Mouse (Mus musculus) midbrain, postnatal 0 days (tissue): Measurements from ENCODE around the gene Pfkfb2. TPM values are rescaled to one million over a fixed set of nuclear protein-coding genes. Genes with fewer than 3 reads are reported as not detected.

ENCODE experiments used
- ATAC-seq: fragments of 200-750 bp; cut with Nextera tagmentation; 2 replicates; pipeline ENCODE4 v1.8.0; 2017; ENCODE audit warnings: moderate number of reproducible peaks, mild to moderate bottlenecking, moderate TSS enrichment, moderate library complexity; ENCODE audit not compliant: low FRiP score
- DNase-seq: peaks from one replicate; pipeline ENCODE4 v3.0.0-alpha.2; 2015; ENCODE audit warnings: low spot score
- H3K27ac ChIP-seq: fragments of 300-500 bp; sonication (generic); 2 replicates; pipeline ENCODE4 v1.5.1; 2014; ENCODE audit warnings: low read depth, mild to moderate bottlenecking, low read length, mixed read lengths
- H3K27me3 ChIP-seq: fragments of 300-500 bp; sonication (generic); 2 replicates; pipeline ENCODE4 v1.6.1; 2014; ENCODE audit warnings: low read length, control low read depth, mixed read lengths; ENCODE audit not compliant: insufficient read depth
- H3K36me3 ChIP-seq: fragments of 300-500 bp; sonication (generic); 2 replicates; pipeline ENCODE4 v1.6.1; 2014; ENCODE audit warnings: low read length, control low read depth, mixed read lengths; ENCODE audit not compliant: insufficient read depth
- H3K4me1 ChIP-seq: fragments of 300-500 bp; sonication (generic); 2 replicates; pipeline ENCODE4 v1.6.1; 2014; ENCODE audit warnings: mild to moderate bottlenecking, control low read depth, antibody characterized with exemption, low read length, mixed read lengths; ENCODE audit not compliant: insufficient read depth
- H3K4me2 ChIP-seq: fragments of 300-500 bp; sonication (generic); 2 replicates; pipeline ENCODE4 v1.6.1; 2014; ENCODE audit warnings: low read depth, mild to moderate bottlenecking, low read length, mixed read lengths; ENCODE audit not compliant: poor library complexity, severe bottlenecking
- H3K4me3 ChIP-seq: fragments of 300-500 bp; sonication (generic); 2 replicates; pipeline ENCODE4 v1.5.1; 2014; ENCODE audit warnings: low read depth, mild to moderate bottlenecking, low read length, moderate library complexity
- H3K9ac ChIP-seq: fragments of 300-500 bp; sonication (generic); replicated peaks from 2 replicates; pipeline ENCODE4 v1.6.1; 2014; ENCODE audit warnings: mild to moderate bottlenecking, low read length, moderate library complexity, mixed read lengths; ENCODE audit not compliant: poor library complexity, severe bottlenecking
- H3K9me3 ChIP-seq: fragments of 300-500 bp; sonication (generic); 2 replicates; pipeline ENCODE4 v1.6.1; 2016; ENCODE audit warnings: low read length, control low read depth
- CTCF ChIP-seq: IDR thresholded peaks from 2 replicates; pipeline ENCODE4 v1.5.1; 2016; ENCODE audit warnings: antibody characterized with exemption, mild to moderate bottlenecking
- WGBS: fragments of 180-500 bp; shearing (Covaris S2); extraction: QIAGEN DNeasy Blood & Tissue Kit; methylation state at CpG from one replicate; pipeline ENCODE4 v1.1.7; 2014; 5-methylcytosine and 5-hydroxymethylcytosine counted together
- polyA plus RNA-seq: library from polyadenylated mRNA; unstranded; fragments of >200 nt; fragmentation: Nextera tagmentation; extraction: Ambion mirVana; gene quantifications from 2 replicates; pipeline ENCODE4 v1.2.1, GENCODE M21; 2015
- total RNA-seq: library from RNA; depleted of rRNA; stranded (reverse); fragments of >200 nt; gene quantifications from 2 replicates; pipeline ENCODE4 v1.2.3, GENCODE M21; 2014

Pfkfb2 gene
- total and polyA plus RNA-seq, 2 experiments from 2014 or later = 17.2 to 26.6 TPM

DNA sequence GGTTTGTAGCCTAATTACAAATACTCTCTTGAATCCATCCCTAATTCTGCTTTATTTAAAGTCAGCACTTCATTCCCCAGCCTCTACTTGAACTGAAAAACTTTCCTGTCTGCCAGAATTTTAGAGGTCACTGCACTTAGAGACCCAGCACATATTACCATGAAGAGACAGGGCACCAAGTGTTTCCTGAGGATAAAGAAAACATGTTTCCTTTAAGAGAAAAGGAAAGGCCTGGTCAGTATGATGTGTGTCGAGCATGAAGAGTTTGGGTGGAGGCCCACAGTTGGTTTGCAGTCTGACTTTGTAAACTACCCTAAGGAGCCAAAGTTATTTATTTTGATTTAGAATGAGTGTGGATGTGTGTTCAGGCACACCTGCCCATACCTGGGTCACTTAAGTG lies 983 bp downstream of the Pfkfb2 start:
- ATAC-seq (no peak), DNase-seq (no peak)
- Histone ChIP-seq H3K4me3 (no peak overlapping the region), H3K9ac (no peak overlapping the region), H3K27ac (no peak overlapping the region), H3K4me2 (no peak overlapping the region), H3K9me3 (no peaks in the 10 kb centered on the region), H3K27me3 (no peaks in the 10 kb centered on the region), H3K4me1 (no peaks in the 10 kb centered on the region), H3K36me3 (no peaks in the 10 kb centered on the region)
- no peak for TF ChIP-seq CTCF
- WGBS = 80% methylated on average over 1 of the region's 1 CpGs

DNA sequence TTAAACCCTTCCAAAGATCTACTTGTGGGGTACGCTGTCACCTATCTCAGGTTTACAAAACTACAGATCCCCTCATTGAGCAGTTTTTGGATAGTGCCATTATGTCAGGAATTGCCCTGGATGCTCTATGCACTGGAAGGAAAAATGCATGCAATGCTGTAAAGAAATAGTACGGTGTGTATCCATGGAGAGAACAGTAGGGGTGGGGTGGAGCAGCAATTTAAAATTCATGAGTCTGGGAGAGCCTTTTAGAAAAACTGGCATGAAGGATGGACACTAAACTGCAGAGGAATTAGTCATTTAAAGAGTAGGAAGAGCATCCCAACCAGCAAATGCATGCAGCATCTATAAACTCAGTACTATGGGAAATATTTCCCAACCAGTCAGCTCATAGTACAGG lies 2.7 kb downstream of the Pfkfb2 start:
- H3K4me3 ChIP-seq = no peak overlapping the region
- H3K27ac ChIP-seq = no peak overlapping the region
- WGBS = 64% methylated on average over 2 of the region's 2 CpGs
- ATAC-seq (no peak), DNase-seq (no peak)
- no peaks in the 10 kb centered on the region for H3K36me3 ChIP-seq
- H3K4me1 ChIP-seq = no peaks in the 10 kb centered on the region
- TF ChIP-seq CTCF = no peak
- H3K4me2 ChIP-seq = no peak overlapping the region
- H3K9ac ChIP-seq = no peak overlapping the region
- no peaks in the 10 kb centered on the region for H3K27me3 ChIP-seq
- H3K9me3 ChIP-seq = no peaks in the 10 kb centered on the region

DNA sequence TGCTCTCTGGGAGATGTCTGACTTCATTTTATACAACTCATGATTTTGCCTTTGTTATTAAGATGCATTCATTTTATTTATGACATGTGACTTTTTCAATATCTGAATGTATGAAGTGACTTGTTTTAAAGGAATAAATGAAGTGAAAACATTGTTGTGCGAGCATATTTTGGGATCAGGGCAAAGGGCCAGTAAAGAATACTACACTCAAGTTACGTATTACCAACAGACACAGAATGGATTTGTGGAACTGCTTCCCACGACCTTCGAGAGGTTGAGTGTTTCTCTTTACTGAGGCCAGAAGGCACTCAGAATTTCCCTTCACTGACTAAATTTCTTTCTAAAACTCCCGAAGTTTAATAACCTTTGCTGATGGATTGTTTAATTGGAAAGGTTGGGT lies 4.8 kb downstream of the Pfkfb2 start:
- Histone ChIP-seq H3K9me3 (no peaks in the 10 kb centered on the region), H3K27ac (no peak overlapping the region), H3K36me3 (no peaks in the 10 kb centered on the region), H3K27me3 (no peaks in the 10 kb centered on the region), H3K4me2 (no peak overlapping the region), H3K4me1 (no peaks in the 10 kb centered on the region), H3K9ac (no peak overlapping the region), H3K4me3 (no peak overlapping the region)
- ATAC-seq (no peak), DNase-seq (no peak)
- 94% methylated on average over 5 of the region's 5 CpGs for WGBS
- TF ChIP-seq CTCF = no peak

- peak; percentile 84 for ATAC-seq
- Histone ChIP-seq H3K4me1 (peaks cover 4% of the 10 kb centered on the region; the same call in 1 of the 2 replicates), H3K27ac (peak within 1 kb of the TSS; percentile 81), H3K27me3 (no peaks in the 10 kb centered on the region), H3K4me3 (peak within 1 kb of the TSS; percentile 65), H3K9ac (peak within 1 kb of the TSS; percentile 86), H3K9me3 (no peaks in the 10 kb centered on the region), H3K36me3 (no peaks in the 10 kb centered on the region), H3K4me2 (peak within 1 kb of the TSS; percentile 98)
- peak; percentile 95 for DNase-seq
- under 1% methylated on average over 54 of the region's 54 CpGs for WGBS
- no peak; the same call in 1 of the 2 replicates for TF ChIP-seq CTCF
Measured at GRCm38 (mm10) chr1:130717291-130717871, 11.7 kb downstream of the Pfkfb2 start, which contains the start of gene Yod1. Gene Yod1 (plus strand): TSS chr1:130717327.

DNA sequence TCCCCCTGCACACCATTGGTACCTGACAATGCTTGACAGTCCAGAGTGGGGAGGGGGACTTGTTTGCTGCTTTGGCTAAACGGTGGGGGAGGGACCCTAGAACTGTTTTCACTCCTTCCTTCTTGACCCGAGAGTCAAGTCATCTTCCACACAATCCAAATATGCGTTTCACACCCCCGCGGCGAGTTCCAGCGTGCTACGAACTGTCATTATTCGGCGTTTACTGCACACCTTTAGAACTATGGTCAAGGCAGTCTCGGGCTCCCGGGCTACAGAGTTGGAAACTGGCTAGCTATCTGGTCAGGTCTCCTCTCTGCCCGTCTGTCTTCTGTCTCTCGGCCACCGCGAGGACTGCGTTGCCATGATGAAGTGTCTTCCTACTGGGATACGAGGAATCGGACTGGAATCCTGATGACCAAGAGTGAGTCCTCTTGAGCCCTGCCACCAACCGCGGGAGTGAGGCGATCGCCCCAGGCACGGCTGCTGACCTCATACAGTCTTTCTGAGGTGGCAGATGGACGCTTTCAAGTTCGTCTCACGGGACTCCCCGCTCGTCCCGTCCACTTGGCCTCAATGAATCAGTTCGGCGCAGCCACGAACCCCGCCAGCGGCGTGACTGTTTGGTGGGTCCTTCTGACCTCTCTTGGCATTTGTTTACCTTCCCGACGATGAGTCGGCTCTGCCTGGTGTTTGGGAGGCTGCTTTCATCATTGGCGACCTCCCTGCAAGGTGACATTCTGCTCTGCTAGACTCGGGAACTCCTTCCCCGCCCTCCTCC lies 12.4 kb downstream of the Pfkfb2 start:
- no peaks in the 10 kb centered on the region for H3K27me3 ChIP-seq
- no peak for TF ChIP-seq CTCF
- peak overlapping the region; percentile 65 for H3K4me3 ChIP-seq
- WGBS = under 1% methylated on average over 41 of the region's 42 CpGs
- peaks cover 4% of the 10 kb centered on the region; the same call in 1 of the 2 replicates for H3K4me1 ChIP-seq
- peak overlapping the region; percentile 98 for H3K4me2 ChIP-seq
- peak; percentile 6; the same call in 1 of the 2 replicates for ATAC-seq
- H3K36me3 ChIP-seq = no peaks in the 10 kb centered on the region
- peak; percentile 53 for DNase-seq
- H3K27ac ChIP-seq = peak overlapping the region; percentile 81
- peak overlapping the region; percentile 86 for H3K9ac ChIP-seq
- H3K9me3 ChIP-seq = no peaks in the 10 kb centered on the region

- 0% methylated on average over 3 of the region's 3 CpGs for WGBS
- TF ChIP-seq CTCF = no peak
- peak; percentile 50 for DNase-seq
Measured at GRCm38 (mm10) chr1:130716218-130716512, 12.9 kb downstream of the Pfkfb2 start.

More at GRCm38 (mm10) chr1:130716218-130716512, 12.9 kb downstream of the Pfkfb2 start:
- H3K4me1 ChIP-seq = peaks cover 4% of the 10 kb centered on the region; the same call in 1 of the 2 replicates
- H3K36me3 ChIP-seq = no peaks in the 10 kb centered on the region
- H3K9ac ChIP-seq = peak overlapping the region; percentile 86
- H3K4me2 ChIP-seq = peak overlapping the region; percentile 98
- peak overlapping the region; percentile 65 for H3K4me3 ChIP-seq
- no peaks in the 10 kb centered on the region for H3K27me3 ChIP-seq
- no peaks in the 10 kb centered on the region for H3K9me3 ChIP-seq
- ATAC-seq = 0 out of 2 replicates have a peak, but pooled peaks have one; percentile 6
- H3K27ac ChIP-seq = peak overlapping the region; percentile 81
